Mouse (Mus musculus): ENCODE results near the gene Fbxl18. TPM values are rescaled to one million over a fixed set of nuclear protein-coding genes. Genes with fewer than 3 reads are reported as not detected.

Gene Fbxl18
- polyA plus RNA-seq, 1 experiment: 10.8 TPM

- H3K4me3 ChIP-seq (replicated peaks; ENCODE audit: control insufficient read depth, low read depth, low read length): no peak overlapping the region
- no peak overlapping the region for H3K27ac ChIP-seq (ENCODE audit: control insufficient read depth, insufficient read depth, low read depth, low read length, poor library complexity)
- no peaks in the 10 kb centered on the region for H3K4me1 ChIP-seq (ENCODE audit: control insufficient read depth, insufficient read depth, low read length)
- WGBS: 67% methylated on average over 8 of the region's 8 CpGs
- TF ChIP-seq CTCF (IDR thresholded peaks at IDR 0.05; ENCODE audit: control insufficient read depth, insufficient read depth, low read length) (no peak), POLR2A (IDR thresholded peaks at IDR 0.05; ENCODE audit: borderline replicate concordance, control insufficient read depth, low read depth, low read length) (no peak)
Measured at GRCm38 (mm10) chr5:142833646-142834438, 61.4 kb downstream of the Fbxl18 start.

- H3K4me1 ChIP-seq (ENCODE audit: control insufficient read depth, insufficient read depth, low read length): no peaks in the 10 kb centered on the region
- 82% methylated on average over 4 of the region's 4 CpGs for WGBS
Measured at GRCm38 (mm10) chr5:142826131-142826530, 69.1 kb downstream of the Fbxl18 start.

GRCm38 (mm10) chr5:142825665-142826064 lies 69.6 kb downstream of the Fbxl18 start:
- no peak for TF ChIP-seq POLR2A (IDR thresholded peaks at IDR 0.05; ENCODE audit: borderline replicate concordance, control insufficient read depth, low read depth, low read length)
- no peak for TF ChIP-seq CTCF (IDR thresholded peaks at IDR 0.05; ENCODE audit: control insufficient read depth, insufficient read depth, low read length)
- Histone ChIP-seq H3K27ac (ENCODE audit: control insufficient read depth, insufficient read depth, low read depth, low read length, poor library complexity) (no peak overlapping the region), H3K4me3 (replicated peaks; ENCODE audit: control insufficient read depth, low read depth, low read length) (no peak overlapping the region), H3K4me1 (ENCODE audit: control insufficient read depth, insufficient read depth, low read length) (no peaks in the 10 kb centered on the region)
- 84% methylated on average over 5 of the region's 5 CpGs for WGBS

More at GRCm38 (mm10) chr5:142826131-142826530, 69.1 kb downstream of the Fbxl18 start:
- Histone ChIP-seq H3K4me3 (replicated peaks; ENCODE audit: control insufficient read depth, low read depth, low read length) (no peak overlapping the region), H3K27ac (ENCODE audit: control insufficient read depth, insufficient read depth, low read depth, low read length, poor library complexity) (no peak overlapping the region)
- TF ChIP-seq POLR2A (IDR thresholded peaks at IDR 0.05; ENCODE audit: borderline replicate concordance, control insufficient read depth, low read depth, low read length): no peak
- TF ChIP-seq CTCF (IDR thresholded peaks at IDR 0.05; ENCODE audit: control insufficient read depth, insufficient read depth, low read length): no peak

- WGBS: 65% methylated on average over 6 of the region's 6 CpGs
- no peak for TF ChIP-seq CTCF (IDR thresholded peaks at IDR 0.05; ENCODE audit: control insufficient read depth, insufficient read depth, low read length)
- no peak for TF ChIP-seq POLR2A (IDR thresholded peaks at IDR 0.05; ENCODE audit: borderline replicate concordance, control insufficient read depth, low read depth, low read length)
- H3K4me1 ChIP-seq (ENCODE audit: control insufficient read depth, insufficient read depth, low read length): no peaks in the 10 kb centered on the region
- H3K27ac ChIP-seq (ENCODE audit: control insufficient read depth, insufficient read depth, low read depth, low read length, poor library complexity): no peak overlapping the region
- H3K4me3 ChIP-seq (replicated peaks; ENCODE audit: control insufficient read depth, low read depth, low read length): no peak overlapping the region
Measured at GRCm38 (mm10) chr5:142824091-142824490, 71.1 kb downstream of the Fbxl18 start.

DNA sequence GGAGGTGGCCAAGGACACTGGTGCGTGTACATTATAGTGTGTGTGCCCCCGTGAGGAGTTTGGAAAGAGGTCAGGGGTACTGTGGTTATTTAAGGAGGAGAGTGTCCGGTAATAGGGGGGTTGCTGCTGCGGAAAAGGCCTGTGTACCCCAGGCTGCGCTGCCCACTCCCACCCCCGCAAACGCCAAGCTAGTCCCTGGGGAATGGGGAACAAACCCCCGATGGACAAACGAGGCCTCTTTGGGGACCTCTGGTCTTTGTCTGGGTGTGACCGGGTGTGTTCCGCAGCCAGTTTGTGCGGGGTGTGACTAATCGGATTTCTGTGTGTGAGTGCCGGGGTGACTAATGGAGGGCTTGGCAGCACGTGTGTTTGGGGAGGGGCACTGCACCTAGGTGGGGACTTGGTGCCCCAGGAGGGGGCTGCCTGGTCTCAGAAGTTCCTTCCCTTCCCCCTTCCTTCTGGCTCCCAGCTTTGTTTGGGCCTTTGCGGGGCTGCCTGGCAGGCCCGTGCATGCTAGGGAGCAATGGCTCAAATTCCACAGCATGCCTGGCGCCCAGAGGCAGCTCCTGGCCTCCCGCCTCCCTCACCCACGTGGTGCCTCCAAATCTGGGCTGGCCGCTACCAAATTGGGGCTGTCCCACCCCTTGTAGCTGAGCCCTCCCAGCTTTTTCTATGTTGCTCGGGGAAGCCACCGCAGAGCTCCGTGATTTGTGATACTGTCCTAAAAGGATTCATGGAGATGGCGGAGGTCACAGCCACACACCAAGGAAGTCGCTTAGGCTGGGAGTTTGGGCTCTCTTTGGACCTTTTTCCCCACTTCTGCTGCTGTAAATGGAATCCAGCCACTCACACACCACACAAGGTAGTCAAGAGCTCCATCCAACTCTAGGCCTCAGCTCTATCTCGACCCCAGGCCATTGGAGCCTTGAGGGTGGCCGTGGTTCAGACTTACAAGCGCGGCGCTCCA lies 71.8 kb downstream of the Fbxl18 start:
- no peak for TF ChIP-seq CTCF (IDR thresholded peaks at IDR 0.05; ENCODE audit: control insufficient read depth, insufficient read depth, low read length)
- WGBS: 23% methylated on average over 31 of the region's 31 CpGs
- H3K4me3 ChIP-seq (replicated peaks; ENCODE audit: control insufficient read depth, low read depth, low read length): peak overlapping the region; percentile 19
- no peaks in the 10 kb centered on the region for H3K4me1 ChIP-seq (ENCODE audit: control insufficient read depth, insufficient read depth, low read length)
- no peak overlapping the region for H3K27ac ChIP-seq (ENCODE audit: control insufficient read depth, insufficient read depth, low read depth, low read length, poor library complexity)

- Histone ChIP-seq H3K4me1 (ENCODE audit: control insufficient read depth, insufficient read depth, low read length) (no peaks in the 10 kb centered on the region), H3K27ac (ENCODE audit: control insufficient read depth, insufficient read depth, low read depth, low read length, poor library complexity) (peak overlapping the region; percentile 85), H3K4me3 (replicated peaks; ENCODE audit: control insufficient read depth, low read depth, low read length) (peak overlapping the region; percentile 80)
- TF ChIP-seq POLR2A (IDR thresholded peaks at IDR 0.05; ENCODE audit: borderline replicate concordance, control insufficient read depth, low read depth, low read length): no peak
- no peak for TF ChIP-seq CTCF (IDR thresholded peaks at IDR 0.05; ENCODE audit: control insufficient read depth, insufficient read depth, low read length)
- WGBS: under 1% methylated on average over 36 of the region's 36 CpGs
Measured at GRCm38 (mm10) chr5:142822286-142823095, 72.7 kb downstream of the Fbxl18 start.

- H3K4me3 ChIP-seq (replicated peaks; ENCODE audit: control insufficient read depth, low read depth, low read length): peak overlapping the region; percentile 80
- 0% methylated on average over 9 of the region's 9 CpGs for WGBS
- TF ChIP-seq CTCF (IDR thresholded peaks at IDR 0.05; ENCODE audit: control insufficient read depth, insufficient read depth, low read length) (no peak), POLR2A (IDR thresholded peaks at IDR 0.05; ENCODE audit: borderline replicate concordance, control insufficient read depth, low read depth, low read length) (no peak)
- no peaks in the 10 kb centered on the region for H3K4me1 ChIP-seq (ENCODE audit: control insufficient read depth, insufficient read depth, low read length)
- H3K27ac ChIP-seq (ENCODE audit: control insufficient read depth, insufficient read depth, low read depth, low read length, poor library complexity): peak overlapping the region; percentile 85
Measured at GRCm38 (mm10) chr5:142821974-142822285, 73.3 kb downstream of the Fbxl18 start.
